Mouse (Mus musculus): ENCODE data around the gene Dlgap1. TPM values are rescaled to one million over a fixed set of nuclear protein-coding genes. Genes with fewer than 3 reads are reported as not detected.

Dlgap1 gene
- polyA plus RNA-seq, 1 experiment from 2014 or later: 11.6 TPM

DNA sequence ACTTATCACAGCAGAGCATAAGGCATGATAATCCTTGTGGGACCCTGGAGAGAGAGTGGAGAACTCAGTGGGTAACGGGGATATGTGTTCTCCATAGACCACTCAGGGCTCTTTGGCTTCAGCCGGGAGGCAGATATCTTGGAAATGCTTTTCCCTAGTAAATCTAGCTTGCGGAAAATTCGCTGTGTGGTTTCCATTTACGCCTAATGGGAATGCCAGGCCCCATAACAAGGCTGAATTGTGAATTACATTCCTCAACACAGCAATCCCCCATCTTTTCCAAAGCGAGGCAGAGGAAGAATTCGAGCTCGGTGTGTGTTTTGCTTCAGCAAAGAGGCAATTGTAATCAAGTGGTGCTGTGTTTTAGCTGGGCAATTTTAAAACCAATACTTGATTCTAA lies 372.4 kb downstream of the Dlgap1 start:
- ATAC-seq (no peak), DNase-seq (ENCODE audit: low spot score) (no peak)
- 75% methylated on average over 8 of the region's 8 CpGs for WGBS
- Histone ChIP-seq H3K27me3 (replicated peaks; ENCODE audit: control insufficient read depth, insufficient read depth, low read length) (no peaks in the 10 kb centered on the region), H3K4me3 (ENCODE audit: low read depth, low read length) (no peak overlapping the region), H3K9me3 (replicated peaks; ENCODE audit: control insufficient read depth, low read length) (no peaks in the 10 kb centered on the region), H3K27ac (ENCODE audit: low read depth, low read length) (no peak overlapping the region), H3K4me1 (ENCODE audit: control insufficient read depth, insufficient read depth, low read length) (no peaks in the 10 kb centered on the region), H3K9ac (ENCODE audit: low read length) (no peak overlapping the region), H3K4me2 (ENCODE audit: low read length) (no peak overlapping the region), H3K36me3 (ENCODE audit: control insufficient read depth, insufficient read depth, low read length) (no peaks in the 10 kb centered on the region)

- DNase-seq (ENCODE audit: low spot score) (peak; percentile 32), ATAC-seq (peak; percentile 50; the same call in 1 of the 2 replicates)
- WGBS: 80% methylated on average over 6 of the region's 6 CpGs
These were observed 373.0 kb downstream of the Dlgap1 start for GRCm38 (mm10) chr17:70341920-70342319.

GRCm38 (mm10) chr17:70347403-70347802 lies 378.5 kb downstream of the Dlgap1 start:
- WGBS: 86% methylated on average over 4 of the region's 4 CpGs
- Histone ChIP-seq H3K27me3 (replicated peaks; ENCODE audit: control insufficient read depth, insufficient read depth, low read length) (no peaks in the 10 kb centered on the region), H3K9ac (ENCODE audit: low read length) (no peak overlapping the region), H3K9me3 (replicated peaks; ENCODE audit: control insufficient read depth, low read length) (no peaks in the 10 kb centered on the region), H3K36me3 (ENCODE audit: control insufficient read depth, insufficient read depth, low read length) (no peaks in the 10 kb centered on the region), H3K4me3 (ENCODE audit: low read depth, low read length) (no peak overlapping the region), H3K4me2 (ENCODE audit: low read length) (no peak overlapping the region), H3K4me1 (ENCODE audit: control insufficient read depth, insufficient read depth, low read length) (no peaks in the 10 kb centered on the region), H3K27ac (ENCODE audit: low read depth, low read length) (no peak overlapping the region)
- DNase-seq (ENCODE audit: low spot score) (no peak), ATAC-seq (no peak)

More at GRCm38 (mm10) chr17:70341920-70342319, 373.0 kb downstream of the Dlgap1 start:
- Histone ChIP-seq H3K4me1 (ENCODE audit: control insufficient read depth, insufficient read depth, low read length) (no peaks in the 10 kb centered on the region), H3K36me3 (ENCODE audit: control insufficient read depth, insufficient read depth, low read length) (no peaks in the 10 kb centered on the region), H3K4me3 (ENCODE audit: low read depth, low read length) (no peak overlapping the region), H3K4me2 (ENCODE audit: low read length) (no peak overlapping the region), H3K27me3 (replicated peaks; ENCODE audit: control insufficient read depth, insufficient read depth, low read length) (no peaks in the 10 kb centered on the region), H3K9me3 (replicated peaks; ENCODE audit: control insufficient read depth, low read length) (no peaks in the 10 kb centered on the region), H3K27ac (ENCODE audit: low read depth, low read length) (no peak overlapping the region), H3K9ac (ENCODE audit: low read length) (no peak overlapping the region)

GRCm38 (mm10) chr17:70363561-70363960 lies 394.7 kb downstream of the Dlgap1 start:
- Histone ChIP-seq H3K4me2 (ENCODE audit: low read length) (no peak overlapping the region), H3K4me1 (ENCODE audit: control insufficient read depth, insufficient read depth, low read length) (no peaks in the 10 kb centered on the region; the same call in 1 of the 2 replicates), H3K9ac (ENCODE audit: low read length) (no peak overlapping the region), H3K27me3 (replicated peaks; ENCODE audit: control insufficient read depth, insufficient read depth, low read length) (no peaks in the 10 kb centered on the region), H3K4me3 (ENCODE audit: low read depth, low read length) (no peak overlapping the region), H3K9me3 (replicated peaks; ENCODE audit: control insufficient read depth, low read length) (no peaks in the 10 kb centered on the region), H3K27ac (ENCODE audit: low read depth, low read length) (0 out of 2 replicates have a peak overlapping the region, but pooled peaks have one; percentile 1), H3K36me3 (ENCODE audit: control insufficient read depth, insufficient read depth, low read length) (no peaks in the 10 kb centered on the region)
- ATAC-seq (peak; percentile 95), DNase-seq (ENCODE audit: low spot score) (peak; percentile 93)
- WGBS: 35% methylated on average over 3 of the region's 3 CpGs

DNA sequence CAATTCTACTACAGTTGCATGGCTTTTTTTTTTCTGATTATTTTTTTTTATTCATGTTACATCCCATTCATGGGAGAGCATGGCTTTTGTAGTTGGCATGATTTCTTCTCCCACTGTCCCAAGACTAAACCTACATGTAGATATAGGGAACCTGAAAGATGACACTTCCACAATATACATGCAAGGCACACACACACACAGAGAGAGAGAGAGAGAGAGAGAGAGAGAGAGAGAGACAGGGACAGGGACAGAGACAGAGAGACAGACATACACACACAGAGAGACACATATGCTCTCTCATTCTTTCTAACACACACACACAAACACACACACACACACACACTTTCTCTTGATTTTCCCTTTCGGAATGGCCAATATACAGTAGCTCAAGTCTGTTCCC lies 395.1 kb downstream of the Dlgap1 start:
- 76% methylated on average over 1 of the region's 1 CpGs for WGBS
- peak overlapping the region; percentile 64 for H3K27ac ChIP-seq (ENCODE audit: low read depth, low read length)

DNA sequence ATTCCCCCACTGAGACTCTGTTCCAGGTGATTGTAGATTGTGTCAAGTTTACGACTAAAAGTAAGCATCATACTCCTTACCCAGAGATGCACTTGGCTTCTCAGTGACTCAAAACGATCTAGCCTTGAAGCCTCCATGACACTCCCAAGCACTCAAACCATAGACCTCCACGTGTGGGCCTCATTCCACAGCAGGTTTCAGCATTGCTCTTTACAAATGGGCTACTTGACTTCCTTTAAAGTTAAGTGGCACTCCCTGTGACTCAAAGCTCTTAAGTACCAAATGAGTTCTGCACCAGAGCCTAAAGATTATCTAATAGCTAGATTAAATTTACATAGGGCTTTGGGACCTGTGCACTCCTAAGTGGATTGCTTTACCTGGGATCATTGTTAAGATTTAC lies 400.3 kb downstream of the Dlgap1 start:
- H3K4me1 ChIP-seq (ENCODE audit: control insufficient read depth, insufficient read depth, low read length): no peaks in the 10 kb centered on the region
- DNase-seq (ENCODE audit: low spot score) (no peak), ATAC-seq (no peak)
- no peaks in the 10 kb centered on the region for H3K27me3 ChIP-seq (replicated peaks; ENCODE audit: control insufficient read depth, insufficient read depth, low read length)
- H3K9me3 ChIP-seq (replicated peaks; ENCODE audit: control insufficient read depth, low read length): no peaks in the 10 kb centered on the region
- WGBS: 77% methylated on average over 3 of the region's 3 CpGs
- H3K4me3 ChIP-seq (ENCODE audit: low read depth, low read length): no peak overlapping the region
- no peak overlapping the region for H3K4me2 ChIP-seq (ENCODE audit: low read length)
- no peak overlapping the region for H3K27ac ChIP-seq (ENCODE audit: low read depth, low read length)
- H3K9ac ChIP-seq (ENCODE audit: low read length): no peak overlapping the region
- no peaks in the 10 kb centered on the region for H3K36me3 ChIP-seq (ENCODE audit: control insufficient read depth, insufficient read depth, low read length)

More for the DNA sequence above, 395.1 kb downstream of the Dlgap1 start:
- DNase-seq (ENCODE audit: low spot score) (no peak), ATAC-seq (peak; percentile 59)
- Histone ChIP-seq H3K27me3 (replicated peaks; ENCODE audit: control insufficient read depth, insufficient read depth, low read length) (no peaks in the 10 kb centered on the region), H3K4me2 (ENCODE audit: low read length) (no peak overlapping the region), H3K4me1 (ENCODE audit: control insufficient read depth, insufficient read depth, low read length) (no peaks in the 10 kb centered on the region; the same call in 1 of the 2 replicates), H3K36me3 (ENCODE audit: control insufficient read depth, insufficient read depth, low read length) (no peaks in the 10 kb centered on the region), H3K9me3 (replicated peaks; ENCODE audit: control insufficient read depth, low read length) (no peaks in the 10 kb centered on the region), H3K9ac (ENCODE audit: low read length) (no peak overlapping the region), H3K4me3 (ENCODE audit: low read depth, low read length) (no peak overlapping the region)

GRCm38 (mm10) chr17:70377020-70377419 lies 408.1 kb downstream of the Dlgap1 start:
- Histone ChIP-seq H3K4me3 (ENCODE audit: low read depth, low read length) (no peak overlapping the region), H3K4me1 (ENCODE audit: control insufficient read depth, insufficient read depth, low read length) (no peaks in the 10 kb centered on the region), H3K9me3 (replicated peaks; ENCODE audit: control insufficient read depth, low read length) (no peaks in the 10 kb centered on the region), H3K36me3 (ENCODE audit: control insufficient read depth, insufficient read depth, low read length) (no peaks in the 10 kb centered on the region), H3K4me2 (ENCODE audit: low read length) (no peak overlapping the region), H3K27me3 (replicated peaks; ENCODE audit: control insufficient read depth, insufficient read depth, low read length) (no peaks in the 10 kb centered on the region), H3K9ac (ENCODE audit: low read length) (no peak overlapping the region), H3K27ac (ENCODE audit: low read depth, low read length) (no peak overlapping the region)
- DNase-seq (ENCODE audit: low spot score) (peak; percentile 68), ATAC-seq (peak; percentile 46; the same call in 1 of the 2 replicates)
- WGBS: 80% methylated on average over 4 of the region's 4 CpGs

DNA sequence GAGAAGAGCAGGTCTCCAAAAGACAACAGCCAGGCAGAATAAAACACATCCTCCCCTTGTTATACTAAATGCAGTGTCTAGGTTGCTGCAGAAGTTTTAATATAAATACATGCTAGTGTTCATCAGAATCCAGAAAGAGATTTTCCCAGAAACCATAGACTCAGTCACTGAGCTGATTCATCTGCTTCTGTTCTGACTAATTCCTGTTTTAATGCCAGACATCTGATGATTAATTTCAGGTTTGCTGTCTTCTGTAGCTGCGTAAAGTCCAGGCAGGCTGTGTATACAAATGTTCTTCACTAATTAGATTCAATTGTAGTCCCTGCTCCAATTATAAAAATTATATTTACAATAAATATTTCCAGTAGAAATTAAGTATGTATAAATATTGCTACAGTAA lies 419.6 kb downstream of the Dlgap1 start:
- 81% methylated on average over 1 of the region's 1 CpGs for WGBS
- DNase-seq (ENCODE audit: low spot score) (no peak), ATAC-seq (no peak)
- Histone ChIP-seq H3K36me3 (ENCODE audit: control insufficient read depth, insufficient read depth, low read length) (no peaks in the 10 kb centered on the region), H3K4me3 (ENCODE audit: low read depth, low read length) (no peak overlapping the region), H3K27me3 (replicated peaks; ENCODE audit: control insufficient read depth, insufficient read depth, low read length) (no peaks in the 10 kb centered on the region), H3K9me3 (replicated peaks; ENCODE audit: control insufficient read depth, low read length) (no peaks in the 10 kb centered on the region), H3K4me2 (ENCODE audit: low read length) (no peak overlapping the region), H3K9ac (ENCODE audit: low read length) (no peak overlapping the region), H3K4me1 (ENCODE audit: control insufficient read depth, insufficient read depth, low read length) (no peaks in the 10 kb centered on the region), H3K27ac (ENCODE audit: low read depth, low read length) (no peak overlapping the region)

- no peaks in the 10 kb centered on the region for H3K9me3 ChIP-seq (replicated peaks; ENCODE audit: control insufficient read depth, low read length)
- DNase-seq (ENCODE audit: low spot score) (peak; percentile 55), ATAC-seq (peak; percentile 60)
- H3K4me2 ChIP-seq (ENCODE audit: low read length): 0 out of 2 replicates have a peak overlapping the region, but pooled peaks have one; percentile 3
- H3K36me3 ChIP-seq (ENCODE audit: control insufficient read depth, insufficient read depth, low read length): no peaks in the 10 kb centered on the region
- H3K4me1 ChIP-seq (ENCODE audit: control insufficient read depth, insufficient read depth, low read length): peaks cover 4% of the 10 kb centered on the region; the same call in 1 of the 2 replicates
- no peak overlapping the region for H3K9ac ChIP-seq (ENCODE audit: low read length)
- H3K4me3 ChIP-seq (ENCODE audit: low read depth, low read length): no peak overlapping the region
- WGBS: 18% methylated on average over 3 of the region's 3 CpGs
- no peaks in the 10 kb centered on the region for H3K27me3 ChIP-seq (replicated peaks; ENCODE audit: control insufficient read depth, insufficient read depth, low read length)
- H3K27ac ChIP-seq (ENCODE audit: low read depth, low read length): no peak overlapping the region
These were observed 428.3 kb downstream of the Dlgap1 start for GRCm38 (mm10) chr17:70397220-70397619.
